Mouse (Mus musculus): ENCODE measurements around the gene Wasf3.
A peak's percentile ranks its signal among the peaks of the same experiment; 100 is the strongest.
"Not testable (repeated sequence)": the region's sequence is repeated elsewhere in the genome, so short reads cannot be mapped to it uniquely, and the experiment has no call there.

The Wasf3 gene

GRCm38 (mm10) chr5:146446633-146447032 is 61.8 kb downstream of the Wasf3 start:
- DNase-seq (ENCODE audit: low spot score), result no peak

- no peak for DNase-seq (ENCODE audit: low spot score)
Measured at GRCm38 (mm10) chr5:146451592-146452254, 66.9 kb downstream of the Wasf3 start.

GRCm38 (mm10) chr5:146453556-146453955 is 68.8 kb downstream of the Wasf3 start:
- no peak for DNase-seq (ENCODE audit: low spot score)

GRCm38 (mm10) chr5:146461612-146462011 is 76.8 kb downstream of the Wasf3 start:
- DNase-seq (ENCODE audit: low spot score), result peak; percentile 10

- no peak for DNase-seq (ENCODE audit: low spot score)
Measured at GRCm38 (mm10) chr5:146466663-146467062, 81.9 kb downstream of the Wasf3 start.

GRCm38 (mm10) chr5:146468311-146468710 is 83.5 kb downstream of the Wasf3 start:
- DNase-seq (ENCODE audit: low spot score), result no peak

- no peak for DNase-seq (ENCODE audit: low spot score)
Measured at GRCm38 (mm10) chr5:146470821-146471220, 86.0 kb downstream of the Wasf3 start.

- DNase-seq (ENCODE audit: low spot score), result no peak
Measured at GRCm38 (mm10) chr5:146471311-146471710, 86.5 kb downstream of the Wasf3 start.

- DNase-seq (ENCODE audit: low spot score), result no peak
Measured at GRCm38 (mm10) chr5:146471821-146472220, 87.0 kb downstream of the Wasf3 start.

- DNase-seq (ENCODE audit: low spot score), result not testable (repeated sequence)
Measured at GRCm38 (mm10) chr5:146479564-146479963, 94.8 kb downstream of the Wasf3 start.

GRCm38 (mm10) chr5:146481665-146482064 is 96.9 kb downstream of the Wasf3 start, which contains the start of gene Gm6408:
Gene Gm6408, plus strand, starts transcription at chr5:146481965.
- not testable (repeated sequence) for DNase-seq (ENCODE audit: low spot score)

- DNase-seq (ENCODE audit: low spot score), result not testable (repeated sequence)
Measured at GRCm38 (mm10) chr5:146488959-146489358, 104.2 kb downstream of the Wasf3 start.

- DNase-seq (ENCODE audit: low spot score), result not testable (repeated sequence)
Measured at GRCm38 (mm10) chr5:146491063-146491462, 106.3 kb downstream of the Wasf3 start, which contains the start of gene Gm6370. Gene Gm6370, plus strand, starts transcription at chr5:146491363.

GRCm38 (mm10) chr5:146502099-146502498 is 117.3 kb downstream of the Wasf3 start, which contains the start of gene 4930449I24Rik:
Gene 4930449I24Rik, plus strand, starts transcription at chr5:146502399.
- not testable (repeated sequence) for DNase-seq (ENCODE audit: low spot score)

- not testable (repeated sequence) for DNase-seq (ENCODE audit: low spot score)
Measured at GRCm38 (mm10) chr5:146513823-146514222, 129.0 kb downstream of the Wasf3 start, which contains the start of gene Gm3402. Gene Gm3402, plus strand, starts transcription at chr5:146514123.

Data from lung, postnatal 25 days (tissue).